Mouse (Mus musculus) heart, postnatal 10 days (tissue): ENCODE measurements around the gene Cbll1. TPM values are rescaled to one million over a fixed set of nuclear protein-coding genes. Genes with fewer than 3 reads are reported as not detected.

Source experiments
- DNase-seq, 2 experiments: peaks; one replicate each; pipeline ENCODE4 v3.0.0; 2021
- intact Hi-C: fragments of 180-260 bp; cut with DNase I; formaldehyde crosslinking; loops from one replicate; pipeline ENCODE4 v1.15.1; 2025
- total RNA-seq, 2 experiments: library from RNA; stranded (reverse); gene quantifications; 2 replicates each; pipeline ENCODE4 v1.2.3; 2021

Cbll1 gene
- 10 to 100 TPM; 12.3 to 14.6 TPM for total RNA-seq

DNA sequence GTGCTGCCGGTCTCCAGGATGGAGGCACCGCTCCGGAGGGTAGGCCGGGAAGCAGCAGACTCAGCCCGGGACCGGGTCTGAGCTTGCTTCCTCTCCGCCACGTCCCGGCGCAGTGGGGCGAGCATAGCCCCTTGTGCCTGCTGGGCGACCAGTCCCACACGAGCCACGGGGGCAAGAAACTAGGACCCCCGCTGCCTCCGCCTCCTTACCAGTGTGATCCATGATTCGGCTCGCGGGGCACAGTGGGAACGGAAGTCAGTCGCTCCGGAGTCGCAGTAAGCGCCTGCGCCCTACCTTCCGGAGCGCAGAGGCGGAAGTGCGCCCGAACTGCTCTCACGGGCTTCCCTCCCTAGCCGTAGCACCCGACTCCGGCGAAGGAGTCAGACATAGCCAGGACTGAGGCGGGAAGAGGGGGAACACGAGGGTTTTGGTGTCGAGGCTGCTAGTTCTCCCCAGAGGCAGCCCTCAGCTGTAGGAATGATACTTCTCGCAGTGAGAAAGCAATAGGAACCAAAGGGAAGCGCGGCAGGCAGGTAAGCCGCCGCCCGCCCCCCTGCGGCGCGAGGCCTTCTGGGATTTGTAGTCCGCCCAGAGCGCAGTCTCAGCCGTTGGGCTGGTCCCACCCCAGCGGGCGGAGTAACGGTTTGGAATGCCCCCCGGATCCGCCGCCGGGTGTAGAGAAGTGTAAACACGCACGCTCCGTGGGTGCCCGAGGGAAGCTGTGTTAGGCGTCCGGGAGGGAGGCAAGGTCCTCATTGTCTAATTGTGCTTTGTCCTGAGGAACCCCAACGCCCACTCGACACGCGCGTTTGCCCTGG is at the start of gene Cbll1:
Gene Cbll1, minus strand, starts transcription at position 303 of the 818 bp plus-strand sequence.
- intact Hi-C loops = loop anchor here (10.0 kb wide), 2 partner anchors 125 to 915 kb away; partner anchors contain the start of gene Tmem18
- DNase-seq = peak; percentile 97

DNA sequence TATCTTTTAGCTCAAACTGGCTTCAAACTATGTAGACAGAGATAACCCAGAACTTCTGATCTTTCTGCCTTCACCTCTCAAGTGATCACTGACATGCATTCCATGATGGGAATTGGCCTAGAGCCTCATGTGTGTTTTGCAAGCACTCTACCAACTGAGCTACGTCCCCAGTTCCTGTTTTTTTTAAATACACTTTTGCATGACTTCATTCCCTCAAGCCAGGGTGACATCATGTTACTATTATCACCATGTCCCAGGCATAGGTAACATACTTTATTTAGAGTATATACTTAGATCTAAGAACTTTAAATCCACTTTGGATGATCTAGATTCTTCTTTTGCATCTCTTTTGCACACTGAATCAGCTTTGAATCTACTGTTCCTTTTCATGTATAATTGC is 46.6 kb upstream of the Cbll1 start:
- DNase-seq = no peak

DNA sequence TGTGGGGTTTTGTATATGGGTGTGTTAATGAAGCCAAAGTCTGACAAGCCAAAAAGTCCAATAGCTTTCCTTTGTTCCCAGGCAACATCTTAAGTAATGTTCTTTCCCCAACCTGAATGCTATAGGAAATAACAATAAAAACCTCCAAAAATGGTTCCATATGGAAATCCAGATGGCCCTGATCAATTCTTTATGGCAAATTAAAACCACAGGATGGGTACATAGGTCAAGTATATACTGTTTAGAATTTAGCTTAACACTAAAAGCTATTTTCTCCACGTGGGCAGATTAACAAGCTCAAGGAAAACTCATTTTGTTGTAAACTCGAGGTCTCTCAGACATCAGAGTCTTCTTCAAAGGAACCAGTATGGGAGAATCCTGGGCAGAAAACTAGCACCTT is 45.8 kb upstream of the Cbll1 start:
- intact Hi-C loops = no loop called here

More for the DNA sequence above, 46.6 kb upstream of the Cbll1 start:
- intact Hi-C loops = no loop called here

DNA sequence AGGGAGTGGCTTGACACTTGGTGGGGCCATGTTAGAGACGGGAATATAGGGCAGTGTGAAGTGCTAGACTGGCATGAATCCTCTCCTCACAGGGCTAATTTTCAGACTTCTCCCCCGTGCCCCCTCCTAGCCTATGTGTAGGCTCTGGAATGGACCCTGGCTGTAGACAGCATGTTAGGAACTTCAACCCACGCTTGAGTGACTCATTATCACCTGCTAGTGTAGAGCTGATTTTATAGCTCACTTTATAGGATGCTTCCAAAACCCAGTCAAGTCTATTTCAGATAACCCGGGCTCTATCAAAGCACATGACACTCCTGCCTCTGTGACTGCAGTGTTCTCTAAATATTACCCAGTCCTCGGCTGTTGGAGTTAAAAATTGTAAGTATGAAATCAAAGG is 42.1 kb upstream of the Cbll1 start:
- intact Hi-C loops = no loop called here

More for the DNA sequence above, 45.8 kb upstream of the Cbll1 start:
- DNase-seq = no peak

DNA sequence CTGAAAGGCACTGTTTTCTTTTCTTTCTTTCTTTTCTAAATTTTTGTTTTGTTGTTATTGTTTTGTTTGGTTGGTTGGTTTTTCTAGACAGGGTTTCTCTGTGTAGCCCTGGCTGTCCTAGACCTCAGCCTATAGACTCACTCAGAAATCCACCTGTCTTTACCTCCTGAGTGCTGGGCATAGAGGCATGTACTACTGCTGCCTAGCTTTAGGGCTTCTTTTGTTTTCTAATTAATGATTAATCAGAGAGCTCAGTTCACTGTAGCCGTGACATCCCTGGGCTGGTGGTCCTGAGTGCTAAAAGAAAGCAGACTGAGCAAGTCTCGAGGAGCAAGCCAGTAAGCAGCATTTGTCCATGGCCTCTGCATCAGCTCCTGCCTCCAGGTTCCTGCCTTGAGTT is 40.4 kb upstream of the Cbll1 start:
- intact Hi-C loops = no loop called here
- no peak for DNase-seq

More for the DNA sequence above, 42.1 kb upstream of the Cbll1 start:
- no peak for DNase-seq

DNA sequence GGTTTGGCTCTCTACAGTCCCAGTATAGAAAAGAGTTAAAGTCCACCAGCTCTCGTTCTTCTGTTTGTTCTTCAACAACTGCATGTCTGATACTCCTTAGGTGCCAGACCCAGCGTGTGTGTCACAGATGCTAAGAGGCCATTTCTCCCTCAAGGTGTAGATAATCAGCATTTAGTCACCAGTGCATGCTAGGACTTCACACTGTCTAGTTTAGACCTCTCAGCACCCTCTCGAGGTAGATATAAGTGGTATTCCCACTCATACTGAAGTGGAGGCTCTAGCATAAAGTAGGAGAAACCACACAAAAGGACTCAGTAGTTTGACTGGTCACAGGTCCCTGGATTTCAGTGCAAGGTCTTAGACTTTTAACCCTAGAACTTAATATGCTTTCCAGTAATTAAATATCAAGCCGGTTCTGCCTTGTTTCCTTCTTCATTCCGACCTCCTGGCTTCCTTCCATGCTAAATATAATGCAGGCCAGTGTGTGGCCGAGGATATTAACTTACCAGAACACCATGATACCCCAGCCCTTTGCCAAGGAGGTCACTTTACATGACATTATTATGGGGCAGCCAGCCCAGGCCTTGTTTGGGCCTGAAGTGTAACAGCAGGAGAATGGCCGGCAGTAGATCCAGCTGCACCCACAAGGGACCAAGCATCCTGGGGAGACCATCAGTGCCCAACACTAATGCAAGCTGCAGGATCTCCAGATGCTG is 38.3 kb upstream of the Cbll1 start:
- peak; percentile 47 to 59 for DNase-seq
- intact Hi-C loops = no loop called here

DNA sequence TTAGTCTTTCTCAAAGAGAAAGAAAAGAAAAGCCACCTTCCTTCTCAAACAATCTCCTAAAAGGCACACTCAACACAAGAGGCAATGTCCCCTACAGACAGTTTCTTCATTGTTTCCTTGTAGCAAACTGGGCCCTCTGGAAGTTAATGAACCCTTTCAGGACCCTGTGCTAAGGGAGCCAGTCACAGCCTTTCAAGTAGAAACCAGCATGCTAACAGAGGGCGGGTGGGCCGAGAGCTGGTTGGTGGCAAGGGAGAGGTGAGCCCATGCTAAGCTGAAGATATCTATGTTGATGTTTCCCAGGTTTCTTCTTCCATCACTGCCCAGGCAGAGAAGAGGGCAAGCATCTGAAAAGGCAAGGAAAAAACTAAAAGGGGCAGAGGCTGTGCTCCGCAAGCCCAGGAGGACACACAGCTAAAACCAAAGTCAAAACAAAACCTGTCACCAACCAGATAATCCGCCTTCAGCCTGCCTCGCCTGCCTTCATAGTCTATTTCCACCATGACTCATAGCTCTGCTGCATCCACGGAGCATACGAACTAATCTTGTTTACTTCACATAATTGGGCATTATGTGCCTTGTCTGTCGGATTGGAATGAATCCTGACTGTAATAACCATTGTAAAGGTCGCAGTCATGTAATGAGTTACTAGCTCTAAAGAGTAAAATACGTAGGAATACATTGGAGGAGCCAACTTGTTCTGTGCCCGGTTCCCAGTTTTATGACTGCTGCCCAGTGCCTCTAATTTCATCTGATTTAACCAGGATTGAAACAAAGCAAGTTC is 34.8 kb upstream of the Cbll1 start:
- intact Hi-C loops = no loop called here
- DNase-seq = no peak

DNA sequence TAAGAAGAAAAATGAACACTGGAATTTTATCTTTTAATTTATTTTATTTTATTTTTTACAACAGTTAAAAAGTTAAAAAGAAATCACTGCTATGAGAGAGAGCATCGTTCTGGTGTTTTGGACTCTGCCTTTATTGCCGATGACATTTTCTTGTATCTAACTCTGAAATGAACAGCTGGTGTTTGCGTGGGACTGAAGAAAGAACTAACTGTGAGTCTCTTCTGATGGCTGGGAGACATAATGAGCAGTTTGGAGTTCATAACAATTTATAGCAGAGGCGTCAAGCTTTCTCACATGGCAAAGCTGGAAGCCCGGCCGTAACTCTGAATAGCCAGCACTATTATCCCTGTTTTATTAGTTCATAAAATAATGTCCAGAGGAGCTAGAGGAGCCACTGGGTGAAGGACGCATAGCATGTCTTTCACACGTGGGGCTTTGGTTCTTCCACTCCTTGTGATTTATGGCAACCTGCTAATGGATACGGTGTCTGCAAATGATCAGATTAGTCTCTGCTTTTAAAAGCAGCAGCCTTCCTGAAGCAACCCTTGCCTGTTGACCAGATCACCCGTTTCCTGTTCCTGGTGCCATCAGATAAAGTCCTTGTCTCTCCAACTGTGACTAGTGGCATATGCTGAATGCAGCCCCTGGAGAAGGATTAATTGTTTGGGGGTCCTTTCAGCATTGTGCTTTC is 33.9 kb upstream of the Cbll1 start:
- intact Hi-C loops = no loop called here
- no peak for DNase-seq

DNA sequence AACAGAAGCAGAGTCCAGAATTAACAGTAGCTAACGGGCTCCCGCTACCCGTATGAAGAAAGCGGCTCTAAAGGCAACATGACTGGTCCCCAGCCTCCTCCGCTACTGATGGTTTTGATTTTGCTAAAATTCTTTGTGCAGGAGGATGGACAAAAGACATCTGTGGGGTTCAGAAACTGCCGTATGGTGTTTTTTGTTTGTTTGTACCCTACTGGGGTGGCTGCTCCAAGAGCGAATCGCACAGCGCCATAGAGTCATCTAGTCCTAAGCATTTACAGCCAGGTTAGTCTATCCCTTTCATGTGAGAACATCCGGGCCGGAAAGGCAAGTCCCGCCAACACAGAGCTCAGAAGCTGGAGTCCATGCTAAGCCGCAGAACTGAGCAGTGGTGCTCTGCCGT is 32.6 kb upstream of the Cbll1 start:
- intact Hi-C loops = no loop called here
- no peak for DNase-seq

DNA sequence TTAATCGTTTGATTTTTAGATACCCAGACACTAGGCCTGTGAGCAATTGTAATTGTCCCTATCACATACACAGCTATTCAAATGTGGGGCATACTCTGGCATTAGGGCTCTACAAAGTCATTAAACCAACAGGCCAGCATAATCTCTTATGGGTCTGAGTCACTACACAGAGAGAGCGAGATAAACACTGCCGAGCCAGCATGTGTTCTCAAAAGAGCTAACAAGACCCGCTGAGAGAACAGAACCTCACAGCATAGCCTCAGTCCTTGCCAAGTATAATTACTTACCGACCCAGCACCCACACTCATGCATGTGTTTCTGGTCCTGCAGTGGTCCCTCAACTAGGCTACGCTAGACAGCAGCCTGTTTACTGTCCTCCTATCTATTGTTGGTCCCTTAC is 28.0 kb upstream of the Cbll1 start:
- intact Hi-C loops = no loop called here
- peak in 1 of 2 experiments; percentile 14 for DNase-seq

DNA sequence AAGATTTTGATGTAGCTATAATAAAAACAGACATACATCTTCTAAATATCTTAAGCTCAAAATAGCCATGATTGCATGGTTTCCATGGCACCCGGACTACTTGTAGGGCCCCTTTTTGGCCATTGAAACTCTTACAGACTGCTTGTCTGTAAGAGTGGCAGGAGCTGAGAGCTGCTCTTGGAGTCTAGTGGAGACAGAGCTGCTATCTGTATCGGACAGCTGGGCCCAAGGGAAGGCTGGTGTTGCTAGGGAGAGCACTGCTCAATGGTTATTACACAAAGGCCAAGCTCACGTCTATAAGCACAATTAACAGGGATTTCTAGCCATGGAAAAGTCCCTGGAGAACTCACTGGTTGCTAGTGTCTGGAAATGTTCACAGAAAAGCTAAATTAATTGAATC is 22.0 kb upstream of the Cbll1 start:
- intact Hi-C loops = no loop called here
- no peak for DNase-seq

DNA sequence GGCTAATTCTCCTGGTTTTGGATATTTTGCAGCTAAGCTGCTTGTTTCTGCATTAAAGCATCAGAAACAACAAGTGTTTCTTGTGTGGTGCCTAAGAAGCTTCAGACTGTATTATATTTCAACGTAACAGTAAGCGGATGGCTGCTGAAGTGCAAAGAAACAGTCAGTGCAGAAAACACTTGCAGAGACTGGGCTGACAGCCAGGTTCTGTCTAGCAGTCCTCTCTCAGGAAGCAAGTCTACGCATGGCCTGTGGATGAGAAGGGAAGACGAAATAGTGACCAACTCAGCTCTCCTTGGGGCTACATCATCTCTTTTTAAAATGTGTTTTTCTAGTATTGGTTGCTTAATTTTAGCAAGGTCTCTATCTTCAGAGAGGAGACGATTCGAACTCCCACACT is 20.7 kb upstream of the Cbll1 start:
- intact Hi-C loops = no loop called here
- DNase-seq = peak; percentile 40 to 52

DNA sequence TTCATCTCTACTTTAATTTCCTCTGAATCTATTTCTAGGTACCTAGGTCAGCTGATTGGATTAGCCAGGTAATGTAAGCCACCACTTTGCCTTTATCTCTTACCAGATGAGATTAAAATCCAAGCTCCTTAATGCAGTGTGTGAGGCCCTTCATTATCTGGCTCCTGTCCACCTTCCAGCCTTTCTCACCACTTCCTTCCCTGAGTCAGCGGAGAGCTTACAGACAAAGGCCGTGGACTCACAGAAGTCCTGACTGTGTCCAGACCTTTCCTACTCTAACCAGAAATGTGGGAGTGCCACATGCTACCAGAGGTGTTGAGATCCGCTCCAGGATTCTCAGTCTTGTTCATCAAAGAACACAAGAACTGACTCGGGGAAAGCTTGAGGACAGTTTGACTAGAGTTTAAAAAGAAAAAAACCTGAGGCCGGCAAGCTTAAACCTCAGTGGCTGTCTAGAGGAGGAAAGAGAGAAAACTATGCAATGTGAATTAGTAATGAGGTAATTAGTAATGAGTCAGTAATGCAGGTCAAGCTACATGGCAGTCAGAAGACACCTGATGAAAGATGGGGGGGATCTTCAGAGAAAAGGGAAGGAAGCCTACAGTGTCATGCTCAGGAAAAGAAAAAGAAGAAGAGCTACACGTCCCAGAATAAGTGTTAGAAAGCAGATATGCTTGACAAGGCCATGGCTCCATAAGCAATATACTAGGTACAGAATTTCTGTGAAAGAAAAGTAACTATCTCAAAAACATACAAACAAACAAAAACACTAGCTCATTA is 14.5 kb upstream of the Cbll1 start:
- intact Hi-C loops = no loop called here
- no peak for DNase-seq

DNA sequence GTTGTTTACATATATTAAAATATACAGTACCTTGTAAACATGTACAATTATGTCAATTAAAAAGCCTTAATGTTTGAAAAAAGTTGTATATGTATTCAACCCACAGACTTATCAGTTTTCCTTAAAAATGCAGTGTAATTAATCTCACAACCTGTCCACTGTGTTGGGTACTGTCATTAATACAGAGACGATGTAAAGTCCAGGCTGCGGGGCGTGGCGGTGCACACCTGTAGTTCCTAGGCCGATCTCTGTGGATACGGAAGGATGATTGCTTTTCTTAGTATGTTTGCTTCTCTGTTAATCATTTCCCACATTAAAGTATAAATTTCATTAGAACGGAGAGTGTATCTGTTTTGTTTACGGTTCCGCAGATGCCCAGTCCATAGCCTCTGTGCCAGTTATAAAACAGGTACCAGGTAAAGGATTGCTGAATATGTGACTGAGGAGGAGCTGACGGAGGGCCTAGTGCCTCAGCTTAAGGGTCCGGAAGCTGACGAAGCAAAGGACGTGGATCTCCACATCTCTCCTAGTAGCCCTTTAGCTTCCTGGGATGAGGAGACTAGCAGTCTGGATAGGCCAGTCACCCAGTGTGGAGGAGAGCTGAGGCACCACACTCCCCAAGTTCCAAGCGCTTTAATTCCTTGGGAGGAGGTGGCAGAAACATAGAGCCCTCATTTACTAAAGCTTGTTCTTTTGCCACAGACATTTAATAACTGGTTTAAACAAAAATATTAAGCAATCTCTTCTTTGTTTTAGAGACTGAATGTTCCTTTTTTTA is 13.4 kb upstream of the Cbll1 start:
- DNase-seq = no peak
- intact Hi-C loops = no loop called here

DNA sequence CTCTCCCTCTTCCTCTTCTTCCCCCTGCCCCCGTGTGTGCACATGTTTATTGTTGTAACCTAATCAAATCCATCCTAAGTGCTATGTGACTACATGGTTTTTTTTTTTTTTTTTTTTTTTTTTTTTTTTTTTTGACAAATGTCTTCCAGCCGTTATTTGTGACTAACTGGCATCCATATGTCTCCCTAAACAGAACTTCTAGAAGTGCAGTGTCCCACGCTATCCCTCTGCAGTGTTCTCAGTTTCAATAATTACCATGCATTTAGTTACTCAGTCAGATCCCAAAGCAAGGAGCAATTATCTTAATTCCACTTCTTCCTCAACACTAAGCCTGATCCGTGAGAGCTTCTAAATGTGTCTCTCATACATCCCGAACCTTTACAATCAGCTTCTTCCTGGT is 11.8 kb upstream of the Cbll1 start:
- intact Hi-C loops = no loop called here

DNA sequence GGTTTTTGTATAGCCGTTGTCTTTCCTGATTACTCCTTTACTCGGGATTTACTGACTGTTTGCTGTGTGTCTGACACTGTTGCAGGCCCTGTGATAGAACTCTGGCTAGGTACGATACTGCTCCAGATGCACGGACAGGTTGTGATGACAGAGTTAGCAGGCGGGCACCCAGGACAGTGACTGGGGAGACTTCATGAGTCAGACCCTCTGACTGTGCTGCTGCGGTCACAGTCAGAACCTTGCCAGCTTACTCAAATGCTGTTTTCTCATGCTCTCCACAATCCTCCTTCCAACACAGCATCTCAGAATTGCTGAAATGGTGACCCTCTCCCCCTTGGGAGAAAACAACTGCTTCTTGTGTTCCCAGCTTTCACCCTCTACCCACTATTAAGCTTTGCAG is 9.1 kb upstream of the Cbll1 start:
- intact Hi-C loops = loop anchor here (1.0 to 5.0 kb wide), 4 partner anchors 129 to 418 kb away; partner anchors contain the start of genes Cog5 and Dus4l
- DNase-seq = no peak

More for the DNA sequence above, 11.8 kb upstream of the Cbll1 start:
- DNase-seq = no peak

DNA sequence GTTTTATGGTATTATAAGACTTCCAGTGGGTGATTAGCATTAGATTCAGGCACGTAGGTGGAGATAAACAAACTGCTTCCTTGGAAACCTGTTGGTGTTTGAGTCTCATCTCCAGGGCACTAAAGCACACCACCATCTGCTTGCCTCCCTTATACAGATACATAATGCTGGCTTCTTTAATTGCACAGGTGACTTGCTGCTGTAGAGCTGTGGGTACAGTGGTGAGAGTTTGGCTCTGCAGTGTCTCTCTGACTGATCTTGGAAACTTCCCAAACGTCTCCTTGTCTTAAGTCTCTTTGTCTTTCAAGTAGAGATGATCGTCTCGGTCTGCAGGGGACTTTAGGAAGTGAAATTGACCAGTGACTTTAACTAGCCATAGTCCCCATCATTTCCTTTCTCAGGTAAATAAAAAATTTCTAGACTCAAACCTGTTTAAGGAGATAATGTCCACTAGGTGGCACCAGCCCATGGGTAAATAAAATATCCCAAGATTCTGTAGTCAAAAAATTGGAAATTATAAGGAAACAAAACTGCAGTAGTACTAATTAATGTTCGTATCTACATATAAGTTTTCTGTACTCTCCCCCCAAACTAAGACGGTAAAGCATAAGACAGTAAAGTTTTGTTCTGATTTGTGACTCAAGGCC is 8.4 kb upstream of the Cbll1 start:
- intact Hi-C loops = loop anchor here (1.0 to 5.0 kb wide), 4 partner anchors 129 to 419 kb away; partner anchors contain the start of genes Cog5 and Dus4l
- peak; percentile 30 to 56 for DNase-seq

DNA sequence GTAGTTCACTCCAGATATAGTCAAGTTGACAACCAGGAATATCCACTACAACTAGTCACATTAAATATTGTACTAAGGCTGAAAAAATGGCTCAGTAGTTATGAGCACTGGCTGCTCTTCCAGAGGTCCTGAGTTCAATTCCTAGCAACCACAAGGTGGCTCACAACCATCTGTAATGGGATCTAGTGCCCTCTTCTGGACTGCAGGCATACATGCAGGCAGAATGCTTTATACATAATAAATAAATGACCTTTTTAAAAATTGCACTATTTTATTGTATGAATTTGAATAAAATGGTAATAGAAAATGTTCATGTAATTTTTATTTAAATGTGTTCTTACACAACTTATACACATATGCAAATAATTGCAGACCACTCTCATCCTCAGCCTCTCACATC is 3.8 kb upstream of the Cbll1 start:
- DNase-seq = no peak
- intact Hi-C loops = no loop called here
